ENCODE assay signal across 23 mouse cellular contexts in the genomic region with DNA sequence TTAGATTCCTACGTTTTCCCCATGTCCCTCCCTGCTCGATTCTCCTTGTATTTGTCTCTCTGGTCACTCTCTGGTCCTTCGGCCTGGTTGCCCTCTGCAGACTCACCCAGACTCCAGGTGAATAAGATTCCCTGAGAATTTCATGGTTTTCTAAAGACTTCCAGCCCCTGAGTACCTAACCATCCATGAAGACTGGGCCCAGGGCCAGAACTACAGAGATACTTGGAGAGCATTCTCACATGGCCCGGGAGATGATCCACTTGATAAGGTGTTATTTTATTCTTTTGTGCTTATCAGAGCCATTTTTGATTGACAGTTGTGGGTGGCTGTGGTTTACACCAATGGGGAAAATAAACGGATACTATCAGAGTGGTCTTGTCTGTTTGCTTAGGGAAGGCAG. TPM values are rescaled to one million over a fixed set of nuclear protein-coding genes. Genes with fewer than 3 reads are reported as not detected.
DNase-seq lines count a peak whose midpoint lies in the region; ATAC-seq and TF ChIP-seq lines count a peak whose summit lies in the region.
"Had no signal": no experiment of that assay in that cellular context is flagged by ENCODE, and none has a peak within 500 bp of the region (broad histone marks: within the 10 kb centered on the region; RNA-seq: fewer than 3 reads in every experiment).

No protein-coding gene starts in this region.

- no peaks in the 10 kb centered on the region for H3K4me1 ChIP-seq in hindbrain, postnatal 0 days (ENCODE audit: insufficient read depth, low read length)
- H3K4me1 ChIP-seq in hindbrain, embryonic 16.5 days (ENCODE audit: control insufficient read depth, insufficient read depth, low read depth, low read length): no peaks in the 10 kb centered on the region
- H3K4me1 ChIP-seq: embryonic facial prominence, embryonic 12.5 days; forebrain, embryonic 13.5 days had no signal

- H3K9ac ChIP-seq in hindbrain, postnatal 0 days (replicated peaks; ENCODE audit: low read length): no peak overlapping the region
- no peak overlapping the region for H3K9ac ChIP-seq in hindbrain, embryonic 16.5 days (ENCODE audit: low read depth, low read length)
- H3K9ac ChIP-seq: embryonic facial prominence, embryonic 12.5 days; forebrain, embryonic 13.5 days; forebrain, embryonic 15.5 days; forebrain, postnatal 0 days had no signal

- no peaks in the 10 kb centered on the region for H3K27me3 ChIP-seq in hindbrain, postnatal 0 days (ENCODE audit: insufficient read depth, low read length)
- peaks cover 3% of the 10 kb centered on the region; the same call in 1 of the 2 replicates for H3K27me3 ChIP-seq in hindbrain, embryonic 16.5 days (replicated peaks; ENCODE audit: control insufficient read depth, insufficient read depth, low read length)
- H3K27me3 ChIP-seq: forebrain, embryonic 13.5 days; forebrain, embryonic 15.5 days; Patski had no signal

- TF ChIP-seq CTCF in hindbrain, postnatal 0 days (IDR thresholded peaks at IDR 0.05; ENCODE audit: low read depth): no peak

- ATAC-seq in hindbrain, postnatal 0 days: no peak
- ATAC-seq in hindbrain, embryonic 16.5 days: no peak
- ATAC-seq: activated CD4-positive, CD25-positive, alpha-beta regulatory T cell, adult 4 months; CD4-positive, CD25-positive, alpha-beta regulatory T cell, adult 4 months; forebrain, embryonic 13.5 days; forebrain, embryonic 15.5 days; forebrain, postnatal 0 days; Patski had no signal

- H3K27ac ChIP-seq in hindbrain, postnatal 0 days: no peak overlapping the region
- H3K27ac ChIP-seq in hindbrain, embryonic 16.5 days (ENCODE audit: low read depth, low read length): no peak overlapping the region
- H3K27ac ChIP-seq: embryonic facial prominence, embryonic 10.5 days; embryonic facial prominence, embryonic 12.5 days; forebrain, embryonic 13.5 days; forebrain, embryonic 15.5 days had no signal

- H3K4me3 ChIP-seq in hindbrain, postnatal 0 days (ENCODE audit: low read length): no peak overlapping the region
- no peak overlapping the region for H3K4me3 ChIP-seq in hindbrain, embryonic 16.5 days (ENCODE audit: low read length)
- H3K4me3 ChIP-seq: embryonic facial prominence, embryonic 10.5 days; embryonic facial prominence, embryonic 12.5 days; forebrain, embryonic 13.5 days; forebrain, embryonic 15.5 days had no signal

- intact Hi-C loops in left cerebral cortex, postnatal 4 days (cut with DNase I): loop anchor here (10.0 kb wide), 1 partner anchor 253 kb away; no protein-coding TSS in a partner anchor
- intact Hi-C loops in left cerebral cortex, postnatal 36 days (cut with DNase I): no loop called here

- H3K36me3 ChIP-seq in hindbrain, postnatal 0 days (ENCODE audit: insufficient read depth, low read length): no peaks in the 10 kb centered on the region
- no peaks in the 10 kb centered on the region for H3K36me3 ChIP-seq in hindbrain, embryonic 16.5 days (ENCODE audit: control insufficient read depth, insufficient read depth, low read length)
- H3K36me3 ChIP-seq: embryonic facial prominence, embryonic 10.5 days; embryonic facial prominence, embryonic 12.5 days; forebrain, embryonic 15.5 days; G1E had no signal

- no peak overlapping the region for H3K4me2 ChIP-seq in hindbrain, postnatal 0 days (ENCODE audit: low read depth, low read length)
- H3K4me2 ChIP-seq in hindbrain, embryonic 16.5 days (ENCODE audit: low read length): no peak overlapping the region
- H3K4me2 ChIP-seq: embryonic facial prominence, embryonic 12.5 days; forebrain, embryonic 13.5 days; forebrain, embryonic 15.5 days had no signal

- 59% methylated on average over 5 of the region's 5 CpGs for WGBS in hindbrain, postnatal 0 days
- 81% methylated on average over 5 of the region's 5 CpGs for WGBS in hindbrain, embryonic 16.5 days

- peak; percentile 81 to 83 for DNase-seq in cerebellum, postnatal 10 days
- no peak for DNase-seq in cerebellum, adult 18-20 months
- DNase-seq in hindbrain, postnatal 0 days (ENCODE audit: low spot score): peak; percentile 44
- DNase-seq in left cerebral cortex, postnatal 4 days: peak; percentile 66
- DNase-seq in left cerebral cortex, postnatal 36 days (ENCODE audit: low spot score in 2 of 2): no peak
- DNase-seq: adrenal gland, adult 8-10 months; adrenal gland, postnatal 14 days; adrenal gland, postnatal 36 days; B cell, adult 2 months; cerebellum, adult 2 months; cerebellum, adult 9-10 months; cerebellum, postnatal 25 days; forebrain, postnatal 0 days had no signal

- no peaks in the 10 kb centered on the region for H3K9me3 ChIP-seq in hindbrain, postnatal 0 days (ENCODE audit: low read length)
- no peaks in the 10 kb centered on the region for H3K9me3 ChIP-seq in hindbrain, embryonic 16.5 days (ENCODE audit: control insufficient read depth, low read length)
- H3K9me3 ChIP-seq: embryonic facial prominence, embryonic 10.5 days; embryonic facial prominence, embryonic 12.5 days; forebrain, embryonic 13.5 days; forebrain, embryonic 15.5 days; G1E had no signal

RNA-seq across cellular contexts. Expression of gene Cyp11a1, which starts 25.7 kb away (rescaled TPM):
- 4.1 and 4.3 TPM in 2 replicates for total RNA-seq in hindbrain, postnatal 0 days (2014; rRNA removed)
- 1.2 and 1.8 TPM in 2 replicates for polyA plus RNA-seq in hindbrain, postnatal 0 days (2015; fragmentation: Nextera tagmentation; extraction: Ambion mirVana)
- 1.7 and 2.4 TPM in 2 replicates for polyA plus RNA-seq in hindbrain, embryonic 16.5 days (2015; fragmentation: Nextera tagmentation; extraction: Ambion mirVana)
- total RNA-seq in left cerebral cortex, postnatal 4 days (2021): 1 to 10 TPM; 1.7 to 2.0 TPM
- 1 to 10 TPM; 3.9 to 5.6 TPM for total RNA-seq in left cerebral cortex, postnatal 36 days (2021)
- polyA plus RNA-seq: activated CD4-positive, CD25-positive, alpha-beta regulatory T cell, adult 4 months; CD4-positive, CD25-positive, alpha-beta regulatory T cell, adult 4 months; embryonic facial prominence, embryonic 10.5 days; forebrain, embryonic 11.5 days had no signal

RNA-seq across cellular contexts. Expression of gene Stra6, which starts 31.7 kb away (rescaled TPM):
- total RNA-seq in hindbrain, postnatal 0 days (2014; rRNA removed): 16.0 and 19.2 TPM in 2 replicates
- 7.5 TPM in 2 replicates for polyA plus RNA-seq in hindbrain, postnatal 0 days (2015; fragmentation: Nextera tagmentation; extraction: Ambion mirVana)
- polyA plus RNA-seq in hindbrain, embryonic 16.5 days (2015; fragmentation: Nextera tagmentation; extraction: Ambion mirVana): 11.6 and 16.4 TPM in 2 replicates
- 10 to 100 TPM; 10.1 to 12.5 TPM for total RNA-seq in left cerebral cortex, postnatal 4 days (2021)
- 1 to 10 TPM; 5.6 to 7.3 TPM for total RNA-seq in left cerebral cortex, postnatal 36 days (2021)
- polyA plus RNA-seq: G1E had no signal

Comparison
In these comparisons a context has a peak if more than half of its experiments do, and no peak if none do; other contexts are left out.
1. DNase-seq: peak in cerebellum, postnatal 10 days (2 of 2), hindbrain, postnatal 0 days (single experiment) and left cerebral cortex, postnatal 4 days (single experiment); none in cerebellum, adult 18-20 months (0 of 2) and left cerebral cortex, postnatal 36 days (0 of 2).